Mouse (Mus musculus) heart, adult 2 months (tissue): ENCODE measurements around the gene Fgf16.

Experiments used
- CTCF ChIP-seq: fragments of 200-600 bp; IDR thresholded peaks from 2 replicates; pipeline ENCODE4 v1.8.1; 2022; ENCODE audit warnings: antibody characterized with exemption, mild to moderate bottlenecking, moderate library complexity
- EP300 ChIP-seq: fragments of 200-500 bp; IDR thresholded peaks from 2 replicates; pipeline ENCODE4 v1.6.1; 2011; ENCODE audit warnings: low read depth, low read length, control low read depth; ENCODE audit not compliant: insufficient read depth
- POLR2A ChIP-seq: fragments of 200-500 bp; IDR thresholded peaks from 2 replicates; pipeline ENCODE4 v1.6.1; 2011; ENCODE audit warnings: mild to moderate bottlenecking, low read depth, low read length, control low read depth; ENCODE audit not compliant: insufficient read depth

DNA sequence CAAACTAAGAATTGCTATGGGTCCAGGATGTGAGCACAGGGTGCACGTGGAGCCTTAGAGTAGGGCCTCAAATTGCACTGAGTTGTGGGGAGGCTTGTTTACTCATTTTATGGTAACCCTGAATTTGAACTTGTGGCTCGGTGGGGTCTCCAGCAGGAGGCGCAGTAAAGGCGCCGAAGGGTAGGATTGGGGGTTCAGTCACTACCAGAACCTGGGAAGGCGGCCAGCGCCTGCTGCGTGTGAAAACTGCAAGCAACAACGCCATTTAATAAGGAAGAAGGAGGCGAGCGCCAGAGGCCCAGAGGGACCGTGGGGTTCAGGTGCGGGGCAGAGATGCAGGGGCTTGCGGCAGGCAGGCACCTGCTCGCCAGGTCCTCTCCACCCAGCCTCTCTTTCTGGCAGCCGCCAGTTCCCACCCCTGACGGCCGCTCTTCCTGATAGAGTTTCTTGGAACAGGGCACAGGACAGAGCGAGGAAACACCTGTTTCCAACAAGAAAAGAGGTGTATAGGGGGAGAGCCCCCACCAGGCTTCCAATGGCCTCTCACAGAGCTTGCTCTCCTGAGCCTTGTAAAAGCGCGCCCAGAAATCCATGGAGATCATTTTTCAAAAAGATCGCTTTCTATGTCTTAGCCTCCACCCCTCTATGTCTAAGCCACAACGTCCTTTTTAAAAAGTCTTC is 1.1 kb upstream of the Fgf16 start:
- TF ChIP-seq CTCF (peak; percentile 54), POLR2A (no peak), EP300 (no peak)
